Mouse (Mus musculus) thymus, adult 18-20 months (tissue): ENCODE data around the gene Panx1.

ENCODE experiments used
- DNase-seq, 2 experiments: peaks; one replicate each; pipeline ENCODE4 v3.0.0; 2022; ENCODE audit warnings: mixed read lengths in 2 of 2

The Panx1 gene

GRCm38 (mm10) chr9:15045084-15045669 is at the start of gene Panx1:
Gene Panx1 (minus strand): TSS chr9:15045478.
- peak; percentile 71 to 74 for DNase-seq

- no peak for DNase-seq
Observed at GRCm38 (mm10) chr9:15068686-15069295, 23.5 kb upstream of the Panx1 start.

GRCm38 (mm10) chr9:15067995-15068685 is 22.9 kb upstream of the Panx1 start:
- no peak for DNase-seq

GRCm38 (mm10) chr9:15064176-15064575 is 18.9 kb upstream of the Panx1 start:
- DNase-seq, result no peak

- DNase-seq, result no peak
Observed at GRCm38 (mm10) chr9:15060847-15061246, 15.6 kb upstream of the Panx1 start.

GRCm38 (mm10) chr9:15060026-15060425 is 14.7 kb upstream of the Panx1 start:
- no peak for DNase-seq

- DNase-seq, result no peak
Observed at GRCm38 (mm10) chr9:15045740-15046139, 462 bp upstream of the Panx1 start.

- DNase-seq, result no peak
Observed at GRCm38 (mm10) chr9:15044391-15045083, 741 bp downstream of the Panx1 start.

GRCm38 (mm10) chr9:15041556-15041955 is 3.7 kb downstream of the Panx1 start:
- no peak for DNase-seq

- DNase-seq, result no peak
Observed at GRCm38 (mm10) chr9:15039848-15040247, 5.4 kb downstream of the Panx1 start.

- no peak for DNase-seq
Observed at GRCm38 (mm10) chr9:15037704-15038103, 7.6 kb downstream of the Panx1 start.

GRCm38 (mm10) chr9:15037237-15037636 is 8.0 kb downstream of the Panx1 start:
- no peak for DNase-seq

- DNase-seq, result no peak
Observed at GRCm38 (mm10) chr9:15036807-15037206, 8.5 kb downstream of the Panx1 start.

GRCm38 (mm10) chr9:15036405-15036804 is 8.9 kb downstream of the Panx1 start:
- DNase-seq, result no peak

- no peak for DNase-seq
Observed at GRCm38 (mm10) chr9:15035979-15036378, 9.3 kb downstream of the Panx1 start.

- DNase-seq, result no peak
Observed at GRCm38 (mm10) chr9:15034546-15035273, 10.6 kb downstream of the Panx1 start.

- no peak for DNase-seq
Observed at GRCm38 (mm10) chr9:15033568-15034160, 11.6 kb downstream of the Panx1 start.

- no peak for DNase-seq
Observed at GRCm38 (mm10) chr9:15032797-15033196, 12.5 kb downstream of the Panx1 start.

GRCm38 (mm10) chr9:15030771-15031170 is 14.5 kb downstream of the Panx1 start:
- DNase-seq, result no peak

GRCm38 (mm10) chr9:15029025-15029727 is 16.1 kb downstream of the Panx1 start:
- no peak for DNase-seq

GRCm38 (mm10) chr9:15027725-15028124 is 17.6 kb downstream of the Panx1 start:
- DNase-seq, result no peak

- no peak for DNase-seq
Observed at GRCm38 (mm10) chr9:15023049-15023448, 22.2 kb downstream of the Panx1 start.
